Mouse (Mus musculus) cerebellum, adult 2 months (tissue): ENCODE data around the gene Ssrp1.

Experiments used
- CTCF ChIP-seq: fragments of 200-500 bp; IDR thresholded peaks from 2 replicates; pipeline ENCODE4 v1.5.1; 2011; ENCODE audit warnings: low read depth, mild to moderate bottlenecking, control low read depth, low read length, moderate library complexity, borderline replicate concordance; ENCODE audit not compliant: insufficient read depth
- POLR2A ChIP-seq: fragments of 200-500 bp; IDR thresholded peaks from 2 replicates; pipeline ENCODE4 v1.6.1; 2011; ENCODE audit warnings: low read length, control low read depth, borderline replicate concordance; ENCODE audit not compliant: insufficient read depth

DNA sequence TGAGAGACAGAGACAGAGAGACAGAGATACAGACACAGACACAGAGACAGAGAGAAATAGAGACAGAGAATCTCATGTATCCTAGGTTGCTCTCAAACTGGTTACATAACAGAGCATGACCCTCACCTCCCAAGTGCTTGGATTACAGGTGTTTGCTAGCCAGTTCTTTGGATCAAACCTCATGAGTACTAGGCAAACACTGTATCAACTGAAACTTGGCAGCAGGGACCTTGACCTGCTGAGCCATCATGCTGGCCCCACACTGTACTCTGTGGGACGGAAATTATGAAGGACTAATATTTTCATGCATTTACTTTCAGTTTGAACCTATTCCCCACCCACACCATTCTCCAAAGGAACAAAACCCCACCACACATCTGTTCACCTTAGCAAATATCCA, 56.3 kb downstream of the Ssrp1 start:
- TF ChIP-seq CTCF (no peak), POLR2A (no peak)
